Mouse (Mus musculus) forebrain, embryonic 14.5 days (tissue): Measurements from ENCODE around the gene Fcrla. TPM values are rescaled to one million over a fixed set of nuclear protein-coding genes. Genes with fewer than 3 reads are reported as not detected.

Source experiments
- ATAC-seq: fragments of 200-750 bp; cut with Nextera tagmentation; 2 replicates; pipeline ENCODE4 v1.8.0; 2017; ENCODE audit warnings: mild to moderate bottlenecking, moderate library complexity
- DNase-seq: peaks from one replicate; pipeline ENCODE4 v3.0.0-alpha.2; 2015; ENCODE audit warnings: low spot score
- H3K27ac ChIP-seq: fragments of 300-500 bp; sonication (generic); 2 replicates; pipeline ENCODE4 v1.5.1; 2014; ENCODE audit warnings: low read depth, mild to moderate bottlenecking, control low read depth, low read length, moderate library complexity
- H3K27me3 ChIP-seq: fragments of 300-500 bp; sonication (generic); replicated peaks from 2 replicates; pipeline ENCODE4 v1.6.1; 2014; ENCODE audit warnings: low read length, control low read depth, mixed read lengths; ENCODE audit not compliant: control insufficient read depth, insufficient read depth
- H3K36me3 ChIP-seq: fragments of 300-500 bp; sonication (generic); 2 replicates; pipeline ENCODE4 v1.6.1; 2014; ENCODE audit warnings: low read length, control low read depth; ENCODE audit not compliant: control insufficient read depth, insufficient read depth
- H3K4me1 ChIP-seq: fragments of 300-500 bp; sonication (generic); 2 replicates; pipeline ENCODE4 v1.6.1; 2014; ENCODE audit warnings: antibody characterized with exemption, low read length, control low read depth; ENCODE audit not compliant: control insufficient read depth, insufficient read depth
- H3K4me2 ChIP-seq: fragments of 300-500 bp; sonication (generic); 2 replicates; pipeline ENCODE4 v1.6.1; 2014; ENCODE audit warnings: mild to moderate bottlenecking, control low read depth, low read length
- H3K4me3 ChIP-seq: fragments of 300-500 bp; sonication (generic); 2 replicates; pipeline ENCODE4 v1.5.1; 2014; ENCODE audit warnings: low read depth, low read length, control low read depth
- H3K9ac ChIP-seq: fragments of 300-500 bp; sonication (generic); 2 replicates; pipeline ENCODE4 v1.6.1; 2014; ENCODE audit warnings: mild to moderate bottlenecking, low read length, control low read depth, moderate library complexity
- H3K9me3 ChIP-seq: fragments of 300-500 bp; sonication (generic); replicated peaks from 2 replicates; pipeline ENCODE4 v1.6.1; 2016; ENCODE audit warnings: low read length, control low read depth, mixed read lengths; ENCODE audit not compliant: control insufficient read depth
- WGBS: fragments of 180-500 bp; shearing (Covaris S2); extraction: QIAGEN DNeasy Blood & Tissue Kit; methylation state at CpG from one replicate; pipeline ENCODE4 v1.1.7; 2014; 5-methylcytosine and 5-hydroxymethylcytosine counted together
- polyA plus RNA-seq: library from polyadenylated mRNA; unstranded; fragments of >200 nt; fragmentation: Nextera tagmentation; extraction: Ambion mirVana; gene quantifications from 2 replicates; pipeline ENCODE4 v1.2.1, GENCODE M21; 2014

Gene Fcrla
- polyA plus RNA-seq, 1 experiment from 2014 or later: not detected

DNA sequence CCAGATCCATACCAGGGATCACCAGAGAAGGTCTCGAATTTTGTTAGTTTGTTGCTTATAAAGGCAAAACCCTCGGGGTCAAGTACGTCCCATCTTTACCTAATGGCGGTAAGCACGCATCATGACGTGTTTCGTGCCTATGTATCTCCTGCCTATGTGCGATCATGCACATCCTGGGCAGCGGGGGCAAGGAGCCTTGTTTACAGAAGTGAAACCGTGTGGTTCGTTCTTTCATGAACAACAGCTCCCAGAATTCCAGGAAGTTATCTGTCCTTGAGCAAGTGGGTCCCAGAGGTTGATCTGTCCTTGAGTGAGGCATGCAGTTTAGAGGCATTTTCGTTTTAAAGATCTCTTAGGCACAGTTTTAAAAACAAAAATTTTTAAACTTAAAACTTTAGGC, 11.9 kb upstream of the Fcrla start:
- no peak overlapping the region for H3K27ac ChIP-seq
- no peak overlapping the region for H3K9ac ChIP-seq
- no peak overlapping the region for H3K4me2 ChIP-seq
- H3K27me3 ChIP-seq: no peaks in the 10 kb centered on the region
- WGBS: 91% methylated on average over 12 of the region's 12 CpGs
- ATAC-seq: no peak
- no peaks in the 10 kb centered on the region for H3K9me3 ChIP-seq
- H3K4me1 ChIP-seq: no peaks in the 10 kb centered on the region
- DNase-seq: no peak
- H3K36me3 ChIP-seq: no peaks in the 10 kb centered on the region
- H3K4me3 ChIP-seq: no peak overlapping the region

DNA sequence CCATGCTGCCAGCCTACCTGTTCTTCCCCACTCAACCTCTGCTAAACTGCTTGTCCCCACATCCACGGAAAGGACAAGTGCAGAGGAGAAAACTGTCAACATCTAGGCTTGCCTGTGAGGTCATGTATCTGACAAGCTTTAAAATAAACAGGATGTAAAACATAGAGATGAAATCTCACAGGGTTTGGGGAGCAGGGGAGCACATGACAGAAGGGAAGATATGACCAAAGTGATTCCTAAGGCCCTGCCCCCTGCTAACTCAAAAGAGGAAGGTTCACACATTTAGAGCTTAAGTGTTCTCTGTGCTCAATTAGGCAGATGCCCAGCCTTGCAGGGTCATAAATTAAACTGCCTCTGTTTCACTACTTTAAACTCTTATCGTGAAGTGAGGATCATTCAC, 7.0 kb upstream of the Fcrla start:
- Histone ChIP-seq H3K9ac (no peak overlapping the region), H3K4me2 (no peak overlapping the region), H3K9me3 (no peaks in the 10 kb centered on the region), H3K4me1 (no peaks in the 10 kb centered on the region), H3K27me3 (no peaks in the 10 kb centered on the region), H3K36me3 (no peaks in the 10 kb centered on the region), H3K27ac (no peak overlapping the region), H3K4me3 (no peak overlapping the region)
- WGBS: 89% methylated on average over 2 of the region's 2 CpGs
- no peak for ATAC-seq
- DNase-seq: no peak

DNA sequence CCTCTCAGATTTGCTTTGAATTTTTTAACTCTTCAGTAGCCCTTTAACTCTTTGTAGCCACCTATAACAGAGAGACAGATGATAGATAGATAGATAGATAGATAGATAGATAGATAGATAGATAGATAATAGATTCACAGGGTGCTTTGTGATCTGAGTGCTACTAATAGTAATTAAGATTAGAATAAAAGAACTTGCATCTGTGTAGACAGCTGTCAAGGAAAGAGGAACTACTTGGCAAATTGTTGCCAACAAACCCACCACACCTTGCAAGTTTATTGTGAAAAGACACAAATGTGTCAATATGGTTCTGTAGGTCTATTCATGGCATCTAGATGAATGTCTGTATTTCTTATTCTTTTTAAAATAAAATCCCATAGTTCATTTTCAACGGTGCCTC, 6.6 kb upstream of the Fcrla start:
- ATAC-seq: no peak
- H3K9me3 ChIP-seq: no peaks in the 10 kb centered on the region
- no peak for DNase-seq
- H3K36me3 ChIP-seq: no peaks in the 10 kb centered on the region
- H3K4me3 ChIP-seq: no peak overlapping the region
- no peak overlapping the region for H3K9ac ChIP-seq
- no peaks in the 10 kb centered on the region for H3K27me3 ChIP-seq
- H3K27ac ChIP-seq: no peak overlapping the region
- no peaks in the 10 kb centered on the region for H3K4me1 ChIP-seq
- WGBS: 79% methylated on average over 1 of the region's 1 CpGs
- H3K4me2 ChIP-seq: no peak overlapping the region

DNA sequence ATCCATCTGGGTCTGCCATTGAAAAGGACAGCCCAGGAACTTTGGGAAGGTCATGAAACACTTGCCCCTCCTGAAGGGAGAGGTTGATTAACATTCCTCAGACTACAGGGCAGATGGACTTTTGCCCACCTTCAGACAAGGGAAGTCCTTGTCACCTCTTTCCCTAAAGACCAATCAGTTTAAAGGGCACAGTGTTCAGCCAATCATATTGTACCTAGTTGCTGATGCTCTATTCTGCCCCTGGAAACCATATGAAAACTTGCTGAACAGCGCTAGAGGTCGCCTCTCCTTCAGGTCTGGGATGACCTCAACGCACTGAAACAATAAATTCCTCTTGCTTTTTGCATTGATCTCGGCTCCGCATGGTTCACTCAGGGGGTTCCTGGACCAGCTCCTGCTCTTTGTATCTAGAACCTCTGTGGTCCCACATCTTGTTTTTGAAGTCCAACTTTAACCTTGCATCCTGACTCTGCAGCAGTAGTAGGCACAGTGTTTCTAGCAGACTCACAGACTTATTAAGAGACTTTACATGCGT, 6.1 kb upstream of the Fcrla start:
- DNase-seq: no peak
- no peaks in the 10 kb centered on the region for H3K27me3 ChIP-seq
- H3K4me1 ChIP-seq: no peaks in the 10 kb centered on the region
- 81% methylated on average over 6 of the region's 6 CpGs for WGBS
- no peak overlapping the region for H3K9ac ChIP-seq
- H3K4me3 ChIP-seq: no peak overlapping the region
- no peak overlapping the region for H3K27ac ChIP-seq
- no peaks in the 10 kb centered on the region for H3K9me3 ChIP-seq
- H3K36me3 ChIP-seq: no peaks in the 10 kb centered on the region
- no peak overlapping the region for H3K4me2 ChIP-seq
- no peak for ATAC-seq

DNA sequence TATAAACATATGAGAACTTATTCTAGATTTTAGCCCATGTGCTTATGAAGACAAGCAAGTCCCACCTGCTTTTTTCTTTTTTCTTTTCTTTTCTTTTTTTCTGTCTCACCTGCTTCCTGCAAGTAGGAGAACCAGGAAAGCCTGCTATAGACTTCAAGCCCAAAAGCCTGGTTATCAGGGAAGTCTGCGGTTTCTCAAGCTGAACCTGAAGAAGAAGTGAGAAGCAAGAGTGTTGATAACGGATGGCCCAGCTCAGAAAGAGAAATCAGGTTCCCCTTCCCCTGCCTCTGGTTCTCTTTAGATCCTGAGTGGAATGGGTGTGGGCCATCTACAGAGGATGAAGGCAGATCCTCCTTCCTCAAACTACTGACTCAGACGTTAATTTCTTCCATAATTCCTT, 4.7 kb upstream of the Fcrla start:
- Histone ChIP-seq H3K4me2 (no peak overlapping the region), H3K4me3 (no peak overlapping the region), H3K4me1 (no peaks in the 10 kb centered on the region), H3K27ac (no peak overlapping the region), H3K27me3 (no peaks in the 10 kb centered on the region), H3K9me3 (no peaks in the 10 kb centered on the region), H3K9ac (no peak overlapping the region), H3K36me3 (no peaks in the 10 kb centered on the region)
- 83% methylated on average over 3 of the region's 3 CpGs for WGBS
- ATAC-seq (no peak), DNase-seq (no peak)

GRCm38 (mm10) chr1:170929245-170929644, 1.9 kb upstream of the Fcrla start:
- ATAC-seq (no peak), DNase-seq (no peak)
- H3K4me2 ChIP-seq: no peak overlapping the region
- no peaks in the 10 kb centered on the region for H3K9me3 ChIP-seq
- no peak overlapping the region for H3K27ac ChIP-seq
- H3K9ac ChIP-seq: no peak overlapping the region
- H3K4me1 ChIP-seq: no peaks in the 10 kb centered on the region
- no peaks in the 10 kb centered on the region for H3K27me3 ChIP-seq
- no peak overlapping the region for H3K4me3 ChIP-seq
- no peaks in the 10 kb centered on the region for H3K36me3 ChIP-seq
- 86% methylated on average over 4 of the region's 4 CpGs for WGBS

DNA sequence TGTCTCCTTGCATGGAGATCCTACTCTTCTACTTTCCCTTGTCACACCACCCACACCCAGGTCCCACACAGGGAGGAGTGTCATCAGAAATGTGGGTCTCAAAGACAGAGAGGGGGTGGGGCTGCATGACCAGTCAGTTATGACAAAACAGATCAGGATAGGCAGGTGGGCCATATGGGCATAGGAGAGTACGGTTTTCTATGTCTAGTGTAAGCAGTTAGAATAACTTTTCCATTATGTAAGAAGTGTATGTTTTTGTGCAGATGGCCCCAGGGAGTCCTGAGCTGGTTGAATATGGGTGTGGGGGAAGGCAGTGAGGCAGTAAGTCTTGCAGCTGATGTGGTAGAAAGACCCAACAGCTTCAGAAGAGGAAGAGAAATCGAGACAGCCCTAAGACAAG, 1.1 kb upstream of the Fcrla start:
- Histone ChIP-seq H3K36me3 (no peaks in the 10 kb centered on the region), H3K4me3 (no peak overlapping the region), H3K4me1 (no peaks in the 10 kb centered on the region), H3K27ac (no peak overlapping the region), H3K9ac (no peak overlapping the region), H3K27me3 (no peaks in the 10 kb centered on the region), H3K4me2 (no peak overlapping the region), H3K9me3 (no peaks in the 10 kb centered on the region)
- no peak for ATAC-seq
- no peak for DNase-seq
- 80% methylated on average over 2 of the region's 2 CpGs for WGBS

DNA sequence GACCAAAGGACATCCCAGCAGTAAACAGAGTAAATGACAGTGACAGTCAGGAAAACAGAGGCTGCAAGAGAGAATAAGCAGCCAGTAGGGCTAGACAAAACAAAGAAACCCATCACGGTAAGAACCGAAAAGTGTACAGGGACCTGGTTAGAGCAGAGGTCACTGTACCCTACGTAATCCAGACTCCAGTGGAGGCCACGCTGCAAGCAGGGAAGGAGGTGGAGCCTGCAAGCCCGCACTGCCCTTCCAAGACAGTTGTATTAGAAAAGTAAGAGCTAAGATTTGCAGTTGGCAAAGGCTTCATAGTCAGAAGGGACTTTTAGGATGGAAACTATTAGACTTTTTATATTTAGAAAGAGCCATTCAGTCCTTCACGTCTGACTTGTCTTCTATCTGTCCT, 442 bp downstream of the Fcrla start:
- no peak overlapping the region for H3K9ac ChIP-seq
- DNase-seq: no peak
- no peak overlapping the region for H3K4me3 ChIP-seq
- H3K4me2 ChIP-seq: no peak overlapping the region
- no peaks in the 10 kb centered on the region for H3K27me3 ChIP-seq
- H3K36me3 ChIP-seq: no peaks in the 10 kb centered on the region
- no peaks in the 10 kb centered on the region for H3K9me3 ChIP-seq
- H3K4me1 ChIP-seq: no peaks in the 10 kb centered on the region
- WGBS: 65% methylated on average over 6 of the region's 6 CpGs
- ATAC-seq: no peak
- no peak overlapping the region for H3K27ac ChIP-seq

DNA sequence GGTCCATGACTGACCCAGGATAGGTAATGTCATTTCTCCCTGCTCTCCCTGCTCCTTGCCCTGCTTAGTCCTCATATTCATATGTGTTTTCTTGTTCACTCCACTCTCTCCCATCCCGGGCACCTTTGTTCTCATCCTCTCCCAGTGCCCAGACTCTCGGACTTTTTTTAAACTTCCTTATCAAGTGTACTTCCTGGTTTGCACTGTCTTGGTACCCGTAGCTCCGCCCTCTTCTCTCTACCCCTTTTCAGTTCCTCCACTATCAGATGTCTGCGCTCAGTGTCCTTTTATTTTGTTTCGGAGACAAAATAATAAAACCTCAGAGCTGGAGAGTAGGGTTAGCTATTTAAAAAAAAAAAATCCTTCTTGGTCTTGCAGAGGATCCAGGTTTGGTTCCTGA, 2.9 kb downstream of the Fcrla start:
- Histone ChIP-seq H3K9me3 (no peaks in the 10 kb centered on the region), H3K4me2 (no peak overlapping the region), H3K4me1 (no peaks in the 10 kb centered on the region), H3K4me3 (no peak overlapping the region), H3K27ac (no peak overlapping the region), H3K9ac (no peak overlapping the region), H3K36me3 (no peaks in the 10 kb centered on the region), H3K27me3 (no peaks in the 10 kb centered on the region)
- ATAC-seq: no peak
- 87% methylated on average over 6 of the region's 6 CpGs for WGBS
- no peak for DNase-seq
